Mouse (Mus musculus) heart, adult 2 months (tissue): Measurements from ENCODE around the gene Med27.

Experiments used
- CTCF ChIP-seq: fragments of 200-600 bp; IDR thresholded peaks from 2 replicates; pipeline ENCODE4 v1.8.1; 2022; ENCODE audit warnings: antibody characterized with exemption, mild to moderate bottlenecking, moderate library complexity
- EP300 ChIP-seq: fragments of 200-500 bp; IDR thresholded peaks from 2 replicates; pipeline ENCODE4 v1.6.1; 2011; ENCODE audit warnings: low read depth, low read length, control low read depth; ENCODE audit not compliant: insufficient read depth
- POLR2A ChIP-seq: fragments of 200-500 bp; IDR thresholded peaks from 2 replicates; pipeline ENCODE4 v1.6.1; 2011; ENCODE audit warnings: mild to moderate bottlenecking, low read depth, low read length, control low read depth; ENCODE audit not compliant: insufficient read depth

DNA sequence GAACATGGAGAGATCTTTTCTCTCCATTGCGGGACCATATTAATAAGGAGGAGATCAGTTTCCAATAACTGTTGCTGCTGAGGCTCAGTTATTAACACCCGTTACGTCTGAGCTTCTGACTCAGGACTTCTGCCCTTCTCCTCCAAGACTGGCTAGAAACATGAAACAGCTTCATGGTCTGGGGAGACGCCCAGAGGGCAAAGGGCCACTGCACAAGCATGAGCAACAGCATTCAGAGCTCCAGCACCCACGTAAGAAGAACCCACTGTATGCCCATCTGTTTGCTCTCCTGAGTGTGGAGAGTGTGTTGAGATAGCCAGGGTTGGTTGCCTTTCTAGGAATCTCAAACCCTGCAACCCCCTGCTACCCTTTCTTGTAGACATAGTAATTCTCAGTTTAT, 73.3 kb downstream of the Med27 start:
- TF ChIP-seq CTCF = peak; percentile 11; the same call in 1 of the 2 replicates
- TF ChIP-seq POLR2A = no peak
- TF ChIP-seq EP300 = no peak
